Mouse (Mus musculus) bone marrow, adult 2 months (tissue): Measurements from ENCODE around the gene Usp7.

Experiments
- CTCF ChIP-seq: fragments of 200-500 bp; IDR thresholded peaks from 2 replicates; pipeline ENCODE4 v1.5.1; 2011; ENCODE audit warnings: low read length, control low read depth; ENCODE audit not compliant: control insufficient read depth, insufficient read depth
- POLR2A ChIP-seq: fragments of 200-500 bp; IDR thresholded peaks from 2 replicates; pipeline ENCODE4 v1.6.1; 2011; ENCODE audit warnings: low read depth, mild to moderate bottlenecking, control low read depth, low read length, borderline replicate concordance; ENCODE audit not compliant: control insufficient read depth

DNA sequence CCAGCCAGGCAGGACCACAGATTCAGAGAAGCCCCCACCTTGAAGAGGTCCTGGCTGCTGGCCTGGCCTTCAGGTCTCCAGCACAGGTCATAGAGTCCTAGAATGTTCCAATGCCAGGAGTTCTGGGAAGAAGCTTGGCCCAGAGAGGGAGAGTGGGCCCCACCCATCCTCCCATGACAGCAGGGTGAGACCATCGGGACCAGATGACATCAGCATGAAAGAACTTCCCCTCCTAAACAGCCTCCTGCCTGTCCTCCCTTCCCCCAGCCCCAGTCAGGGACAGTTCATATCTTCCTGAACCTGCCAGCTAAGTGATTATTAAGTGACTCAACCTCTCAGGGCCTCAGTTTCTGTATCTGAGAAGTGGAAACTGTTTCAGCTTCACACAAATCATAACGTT lies 125.7 kb downstream of the Usp7 start:
- TF ChIP-seq CTCF (no peak), POLR2A (no peak)
